Mouse (Mus musculus): ENCODE results near the gene Slc47a1.

- no peak for TF ChIP-seq EP300 (IDR thresholded peaks at IDR 0.05; ENCODE audit: low read depth)
- no peak for TF ChIP-seq CTCF (IDR thresholded peaks at IDR 0.05; ENCODE audit: low read depth)
Observed at GRCm38 (mm10) chr11:61294431-61294830, 83.7 kb downstream of the Slc47a1 start.

Measured in heart, postnatal 0 days (tissue).